Mouse (Mus musculus): ENCODE results near the gene Gm10964.

Gm10964 gene

DNA sequence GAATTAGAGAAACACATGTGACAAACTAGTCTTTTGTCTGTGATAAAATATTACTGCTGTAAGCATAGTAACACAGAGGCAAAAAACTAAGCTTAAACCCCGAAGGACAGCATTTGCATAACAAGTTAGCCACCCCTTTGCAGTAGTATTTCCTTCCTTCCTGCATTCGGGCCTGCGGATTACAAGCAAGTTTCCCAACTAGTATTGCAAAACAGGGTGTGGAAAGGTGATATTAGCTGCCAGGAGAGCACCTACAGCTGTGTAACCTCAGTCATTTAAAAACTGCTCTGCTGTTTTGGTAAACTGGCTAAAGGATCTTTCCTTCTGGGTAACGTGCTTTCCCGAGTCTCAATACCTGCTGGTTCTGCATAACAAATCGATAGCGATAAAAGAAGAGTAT, 48.1 kb downstream of the Gm10964 start:
- no peak for TF ChIP-seq GATA4 (IDR thresholded peaks at IDR 0.05; ENCODE audit: insufficient replicate concordance, low read length)

DNA sequence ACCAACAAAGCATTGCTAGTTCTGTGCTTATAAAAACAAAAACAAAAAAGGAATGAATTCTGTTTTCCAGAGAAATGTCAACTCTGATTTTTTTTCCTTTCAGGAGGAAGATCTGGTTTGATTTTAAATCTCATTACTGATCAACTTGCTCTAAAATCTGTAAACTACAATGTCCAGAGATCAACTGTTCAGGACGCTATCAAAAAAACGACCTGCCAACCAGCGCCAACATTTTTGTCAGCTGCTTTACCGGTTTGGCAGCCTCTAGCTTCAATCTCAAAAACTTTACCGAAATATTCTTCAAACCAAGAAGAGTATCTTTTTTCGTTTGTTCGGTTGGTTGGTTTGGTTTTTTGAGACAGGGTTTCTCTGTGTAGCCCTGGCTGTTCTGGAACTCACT, 49.9 kb downstream of the Gm10964 start:
- no peak for TF ChIP-seq GATA4 (IDR thresholded peaks at IDR 0.05; ENCODE audit: insufficient replicate concordance, low read length)

DNA sequence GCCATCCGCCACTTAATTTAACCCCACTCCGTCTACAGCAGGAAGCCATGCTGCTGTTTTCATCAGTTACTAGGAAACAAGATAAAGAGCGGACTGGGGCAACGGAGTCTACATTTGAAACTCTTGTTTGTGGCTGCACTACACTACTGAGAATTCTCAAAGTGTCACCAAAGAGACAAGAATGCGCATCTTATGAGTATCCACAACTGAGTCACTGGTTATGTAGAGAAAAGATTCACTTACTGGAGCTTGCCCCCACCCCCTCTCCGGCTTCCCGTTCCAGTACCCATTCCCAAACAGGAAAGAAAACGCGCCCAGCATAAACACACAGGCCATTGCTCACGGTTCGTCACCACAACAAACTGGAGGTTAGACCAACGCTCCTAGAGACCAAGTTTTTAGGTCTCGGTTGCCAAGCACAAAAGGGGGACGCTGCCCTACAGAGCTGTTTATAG, 50.8 kb downstream of the Gm10964 start:
- TF ChIP-seq GATA4 (IDR thresholded peaks at IDR 0.05; ENCODE audit: insufficient replicate concordance, low read length), result peak; percentile 35; the same call in 1 of the 2 replicates

- TF ChIP-seq GATA4 (IDR thresholded peaks at IDR 0.05; ENCODE audit: insufficient replicate concordance, low read length), result no peak
These were observed 51.4 kb downstream of the Gm10964 start for GRCm38 (mm10) chr3:103790346-103791145.

GRCm38 (mm10) chr3:103791230-103792110, 52.3 kb downstream of the Gm10964 start, which contains the start of gene Hipk1:
Gene Hipk1, minus strand, starts transcription at chr3:103791563.
- TF ChIP-seq GATA4 (IDR thresholded peaks at IDR 0.05; ENCODE audit: insufficient replicate concordance, low read length), result peak; percentile 32; the same call in 1 of the 2 replicates

DNA sequence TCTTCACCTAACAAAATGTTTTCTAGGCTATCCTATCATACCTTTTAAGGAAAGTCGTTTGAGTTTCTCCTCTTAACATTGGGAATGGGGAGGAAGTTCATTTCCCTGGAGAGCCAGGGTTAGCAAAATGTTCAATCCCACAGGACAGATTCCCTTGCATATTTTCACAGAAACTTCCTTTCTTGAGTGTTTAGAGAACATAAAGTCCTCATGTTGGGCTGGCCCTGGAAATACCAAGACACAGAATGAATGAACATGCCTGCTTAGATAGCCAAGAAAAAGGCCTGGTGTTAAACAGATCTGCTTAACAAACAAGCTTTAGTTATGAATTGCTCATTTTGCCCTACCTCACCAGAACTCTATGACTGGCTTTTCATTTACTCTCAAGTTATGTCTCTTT, 53.4 kb downstream of the Gm10964 start:
- no peak for TF ChIP-seq GATA4 (IDR thresholded peaks at IDR 0.05; ENCODE audit: insufficient replicate concordance, low read length)
